Mouse (Mus musculus): Measurements from ENCODE around the gene Gpd2. TPM values are rescaled to one million over a fixed set of nuclear protein-coding genes. Genes with fewer than 3 reads are reported as not detected.

Gpd2 gene
- total and polyA plus RNA-seq, 3 experiments = 15.7 to 20.4 (median 16.7) TPM

DNA sequence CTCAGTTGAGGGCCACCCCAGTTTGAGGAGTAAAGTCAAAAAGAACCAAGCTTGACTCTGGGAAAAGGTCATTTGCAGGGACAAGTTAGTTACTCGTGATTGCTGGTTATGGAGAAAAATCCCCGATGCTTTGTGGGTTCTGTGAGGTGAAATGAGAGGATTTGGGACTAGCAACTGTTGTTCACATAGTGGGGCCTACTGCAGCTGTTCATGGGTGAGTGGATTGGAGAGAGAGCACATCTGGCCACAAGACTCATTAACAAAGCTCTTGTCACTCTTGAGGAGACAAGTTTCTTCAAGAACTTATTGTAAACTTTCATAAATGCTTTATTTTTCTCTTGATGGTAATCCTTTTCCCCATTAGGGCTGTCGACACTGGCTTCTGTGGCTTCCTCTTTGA is 117.4 kb downstream of the Gpd2 start:
- Histone ChIP-seq H3K4me2 (ENCODE audit: insufficient read depth, low read depth, poor library complexity, severe bottlenecking) (no peak overlapping the region), H3K79me2 (replicated peaks; ENCODE audit: control insufficient read depth, extremely low read depth, insufficient read depth, poor library complexity, severe bottlenecking) (no peaks in the 10 kb centered on the region), H3K9ac (ENCODE audit: insufficient read depth, low read depth) (no peak overlapping the region), H3K4me1 (ENCODE audit: control insufficient read depth in 1 of 2, insufficient read depth in 2 of 2) (peaks cover 13 to 29% of the 10 kb centered on the region in 2 experiments), H3K36me3 (replicated peaks in 1 of 2; ENCODE audit: control insufficient read depth in 1 of 2, insufficient read depth in 1 of 2, low read length in 1 of 2) (peaks cover 3 to 30% of the 10 kb centered on the region in 2 experiments), H3K9me3 (replicated peaks; ENCODE audit: low read length) (no peaks in the 10 kb centered on the region), H3K27me3 (replicated peaks) (no peaks in the 10 kb centered on the region), H3K4me3 (replicated peaks in 1 of 3; ENCODE audit: low read depth in 2 of 3, low read length in 2 of 3, poor library complexity in 1 of 3) (no peak overlapping the region), H3K27ac (ENCODE audit: insufficient read depth, low read depth) (no peak overlapping the region)
- TF ChIP-seq RCOR1 (conservative IDR thresholded peaks at IDR 0.05; ENCODE audit: low read depth, low read length) (no peak), ZMIZ1 (IDR thresholded peaks at IDR 0.05; ENCODE audit: low read depth, low read length) (no peak), ZC3H11A (IDR thresholded peaks at IDR 0.05; ENCODE audit: low read depth, low read length) (no peak), E2F4 (IDR thresholded peaks at IDR 0.05; ENCODE audit: insufficient replicate concordance, low read depth, low read length) (no peak), BHLHE40 (IDR thresholded peaks at IDR 0.05; ENCODE audit: low read depth, low read length) (0 out of 2 replicates have a peak, but pooled peaks have one; percentile 20), IRF4 (IDR thresholded peaks at IDR 0.05; ENCODE audit: low read depth, low read length) (no peak), ZKSCAN1 (IDR thresholded peaks at IDR 0.05; ENCODE audit: borderline replicate concordance, low read depth, low read length) (0 out of 2 replicates have a peak, but pooled peaks have one; percentile 9), JUN (IDR thresholded peaks at IDR 0.05; ENCODE audit: insufficient read depth, low read depth, low read length) (no peak), CHD2 (IDR thresholded peaks at IDR 0.05; ENCODE audit: low read length) (no peak), SIN3A (IDR thresholded peaks at IDR 0.05; ENCODE audit: low read length) (no peak), HCFC1 (IDR thresholded peaks at IDR 0.05; ENCODE audit: low read depth, low read length) (no peak), POLR2A (IDR thresholded peaks at IDR 0.05; ENCODE audit: low read depth, low read length) (no peak), MYC (IDR thresholded peaks at IDR 0.05; ENCODE audit: low read depth, low read length) (no peak), GABPA (IDR thresholded peaks at IDR 0.05; ENCODE audit: insufficient replicate concordance, low read depth, low read length) (no peak), UBTF (IDR thresholded peaks at IDR 0.05; ENCODE audit: low read depth, low read length) (no peak), ETS1 (conservative IDR thresholded peaks at IDR 0.05; ENCODE audit: low read depth, low read length) (0 out of 2 replicates have a peak, but pooled peaks have one; percentile 29), USF1 (IDR thresholded peaks at IDR 0.05; ENCODE audit: low read depth, low read length) (no peak), PAX5 (IDR thresholded peaks at IDR 0.05; ENCODE audit: low read length) (no peak), CHD1 (IDR thresholded peaks at IDR 0.05; ENCODE audit: low read depth, low read length) (no peak), NRF1 (IDR thresholded peaks at IDR 0.05; ENCODE audit: low read depth, low read length) (no peak), MAFK (IDR thresholded peaks at IDR 0.05; ENCODE audit: insufficient replicate concordance, low read length) (no peak), NELFE (IDR thresholded peaks at IDR 0.05; ENCODE audit: low read depth, low read length) (no peak), CTCF (conservative IDR thresholded peaks at IDR 0.05 in 1 of 2, IDR thresholded peaks at IDR 0.05 in 1 of 2; ENCODE audit: low read depth in 2 of 2, low read length in 2 of 2) (no peak), ELF1 (IDR thresholded peaks at IDR 0.05; ENCODE audit: low read depth, low read length) (no peak), RAD21 (IDR thresholded peaks at IDR 0.05; ENCODE audit: low read depth, low read length) (no peak)
- DNase-seq (ENCODE audit: extremely low read depth) = no peak
- in situ Hi-C loops (cut with MboI; ENCODE audit: low pct_ligation_motif_present, low pct_unique_long_range_greater_than_20kb, low sequenced_read_pairs) = loop anchor here (25.0 kb wide), 1 partner anchor 243 kb away; the partner anchor contains the start of gene Nr4a2
- dilution Hi-C loops (cut with MboI; ENCODE audit: extremely low pct_ligation_motif_present, extremely low pct_unique_long_range_greater_than_20kb, low sequenced_read_pairs) = no loop called here
